Mouse (Mus musculus) adrenal gland, adult (tissue): ENCODE measurements around the gene Ubr4.

Experiments used
- DNase-seq, 2 experiments: peaks; one replicate each; pipeline ENCODE4 v3.0.0; 2022 to 2023; ENCODE audit warnings: low spot score in 1 of 2; ENCODE audit not compliant: inconsistent age in 2 of 2

Ubr4 gene

DNA sequence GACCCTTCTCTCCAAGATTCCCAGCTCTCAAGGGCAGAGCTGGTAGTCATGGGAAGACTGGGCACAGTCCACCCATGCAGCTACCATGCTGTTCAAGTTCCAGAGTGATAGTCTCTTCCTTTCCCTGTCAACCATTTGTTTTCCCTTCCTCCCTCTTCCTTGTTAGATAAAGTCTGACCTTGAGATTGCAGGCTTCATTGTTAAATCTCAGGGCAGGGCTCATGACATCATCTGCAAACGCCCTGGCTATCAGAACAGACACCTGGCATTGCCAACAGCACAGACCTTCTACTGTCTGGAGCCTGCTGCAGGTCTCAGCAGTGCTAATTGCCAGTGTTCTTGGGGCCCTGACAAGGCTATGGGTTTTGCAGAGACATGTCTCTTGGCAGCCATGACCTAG lies 129.0 kb downstream of the Ubr4 start:
- peak in 1 of 2 experiments; percentile 59 for DNase-seq

DNA sequence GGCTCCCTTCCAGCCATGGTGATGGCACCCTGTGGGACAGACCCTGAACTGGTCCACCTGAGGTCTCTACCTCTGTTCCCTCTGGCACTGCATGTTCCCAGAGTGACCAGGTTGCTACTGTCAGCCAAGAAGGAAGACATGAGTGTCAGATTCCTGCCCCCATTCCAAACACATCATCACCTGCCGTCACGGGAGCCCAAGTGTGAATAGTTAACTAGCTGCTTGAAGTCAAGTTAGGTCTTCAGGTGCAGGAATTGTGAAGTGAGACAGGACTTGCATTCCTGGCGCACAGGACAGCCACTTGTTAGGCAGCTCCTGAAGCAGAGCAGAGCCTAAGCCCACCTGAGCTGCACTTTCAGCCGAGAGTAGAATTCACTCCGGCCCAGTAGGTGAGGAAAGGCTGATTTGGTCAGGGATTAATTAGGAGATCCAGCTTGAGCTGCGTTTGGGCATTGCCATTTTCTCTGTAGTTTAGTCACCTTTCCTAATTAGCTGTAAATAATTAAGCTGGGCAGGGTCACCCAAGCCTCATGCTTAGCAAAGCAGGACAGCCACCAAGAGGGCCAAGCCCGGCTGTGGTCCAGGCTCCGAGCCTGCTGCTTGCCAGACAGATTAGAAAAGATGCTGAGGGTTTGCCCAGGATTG lies 131.2 kb downstream of the Ubr4 start:
- DNase-seq: no peak

DNA sequence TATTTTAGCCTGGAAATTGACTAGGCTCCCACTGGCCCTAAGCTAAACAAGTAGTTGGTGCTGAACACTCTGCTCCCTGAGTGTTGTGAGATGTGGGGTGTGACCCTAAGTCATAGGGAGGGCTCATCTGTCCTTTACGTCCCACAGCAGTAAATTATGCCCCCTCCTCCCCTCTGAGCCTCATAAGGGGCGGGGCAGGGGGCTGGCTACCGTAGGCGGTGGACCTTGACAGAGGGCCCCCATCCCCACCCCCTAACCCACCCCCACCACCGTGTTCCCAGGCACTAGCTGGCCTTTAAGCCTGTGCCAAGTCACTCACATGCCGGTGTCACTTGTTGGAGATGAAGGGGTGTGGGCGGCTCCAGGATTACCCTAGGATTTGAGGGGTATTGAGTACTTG lies 132.1 kb downstream of the Ubr4 start:
- DNase-seq: no peak

GRCm38 (mm10) chr4:139487085-139487484 lies 134.7 kb downstream of the Ubr4 start:
- DNase-seq: no peak

- no peak for DNase-seq
Observed at GRCm38 (mm10) chr4:139488325-139488724, 135.9 kb downstream of the Ubr4 start.

DNA sequence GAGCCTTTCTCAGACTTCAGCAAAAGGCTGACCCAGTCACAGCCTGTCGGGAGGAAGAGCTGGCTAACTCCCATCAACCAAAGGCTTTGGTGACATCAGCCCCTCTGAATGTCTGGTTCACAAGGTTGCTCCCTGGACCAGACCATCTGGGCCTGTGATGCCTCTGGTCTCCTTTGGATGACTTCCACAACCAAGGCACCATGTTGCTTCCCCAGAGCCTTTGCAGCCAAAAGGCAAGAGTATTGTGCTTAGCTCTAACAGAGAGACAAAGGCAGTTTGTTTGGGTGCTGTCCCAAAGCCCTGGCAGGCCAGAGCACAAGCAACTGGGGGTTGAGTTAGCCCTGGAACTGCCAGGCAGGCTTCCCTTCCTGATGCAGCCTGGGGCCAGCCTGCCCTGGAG lies 137.5 kb downstream of the Ubr4 start:
- no peak for DNase-seq

GRCm38 (mm10) chr4:139490413-139491055 lies 138.1 kb downstream of the Ubr4 start:
- no peak for DNase-seq

DNA sequence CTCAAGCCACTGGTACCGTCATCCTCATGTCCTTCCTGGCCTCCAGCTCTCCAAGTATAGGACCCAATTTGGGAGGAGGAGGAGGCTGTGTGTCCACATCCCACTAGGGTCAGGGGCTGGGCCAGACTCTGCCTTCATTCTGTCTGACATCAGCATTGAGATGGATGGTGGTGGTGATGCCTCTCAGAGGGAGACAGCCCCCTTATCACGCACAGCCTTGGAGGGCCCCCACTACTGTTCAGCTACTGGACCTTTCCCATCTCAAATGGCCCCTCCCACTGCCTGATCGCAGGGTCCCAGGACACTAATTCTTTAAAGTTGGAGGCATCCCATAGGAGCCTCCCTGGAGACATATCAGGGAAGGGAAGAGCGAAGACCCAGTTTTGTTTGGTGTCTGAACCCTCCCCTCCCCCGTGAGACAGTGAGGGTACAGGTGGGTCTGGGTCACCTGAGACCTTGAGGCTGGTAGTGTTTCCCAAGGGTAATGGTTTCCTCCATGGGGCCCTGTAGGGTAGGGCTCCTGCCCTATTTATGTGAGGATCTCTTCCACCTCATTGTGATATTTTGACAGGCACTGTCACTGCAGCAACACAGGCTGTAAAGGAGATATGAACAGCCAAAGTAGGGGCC lies 139.2 kb downstream of the Ubr4 start:
- DNase-seq: no peak

- peak; percentile 19 to 60 for DNase-seq
Observed at GRCm38 (mm10) chr4:139492258-139492833, 139.9 kb downstream of the Ubr4 start.

DNA sequence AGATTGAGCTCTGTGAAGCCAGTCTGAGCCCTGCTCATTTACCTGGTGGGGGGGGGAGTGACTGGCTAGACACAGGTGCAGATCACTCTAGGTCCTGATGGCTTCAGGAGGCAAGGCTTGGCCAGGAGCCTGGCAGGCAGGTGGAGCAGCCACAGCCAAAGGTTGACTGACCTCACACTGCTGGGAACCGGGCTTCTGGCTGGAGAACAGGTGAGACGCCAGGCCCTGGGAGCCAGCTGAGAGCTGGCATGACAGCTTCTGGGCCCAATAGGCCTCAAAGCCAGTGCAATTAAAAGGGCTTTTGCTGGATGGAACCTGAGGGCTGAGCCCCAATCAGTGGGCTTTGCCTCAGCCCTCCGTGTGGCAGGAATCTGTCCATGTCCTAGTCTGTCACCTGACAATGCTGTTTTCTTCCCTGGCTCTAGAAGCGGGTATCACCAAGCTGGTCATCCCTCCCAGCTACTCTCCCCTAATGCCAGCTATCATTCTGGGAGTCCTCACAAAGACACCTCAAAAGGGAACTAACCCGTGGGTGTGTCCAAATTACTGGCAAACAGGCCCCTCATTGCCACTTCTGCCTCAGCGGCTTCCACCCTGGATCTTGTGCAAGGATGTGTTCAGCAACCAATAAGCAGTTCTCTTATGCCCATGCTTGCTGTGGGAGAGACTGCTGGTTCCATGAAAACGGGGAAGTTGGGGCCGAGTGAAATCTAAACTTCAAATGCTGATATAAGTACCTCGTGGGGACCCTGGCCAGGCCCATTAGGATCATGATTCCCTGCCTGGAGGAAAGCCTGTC lies 141.0 kb downstream of the Ubr4 start:
- peak in 1 of 2 experiments; percentile 55 for DNase-seq

DNA sequence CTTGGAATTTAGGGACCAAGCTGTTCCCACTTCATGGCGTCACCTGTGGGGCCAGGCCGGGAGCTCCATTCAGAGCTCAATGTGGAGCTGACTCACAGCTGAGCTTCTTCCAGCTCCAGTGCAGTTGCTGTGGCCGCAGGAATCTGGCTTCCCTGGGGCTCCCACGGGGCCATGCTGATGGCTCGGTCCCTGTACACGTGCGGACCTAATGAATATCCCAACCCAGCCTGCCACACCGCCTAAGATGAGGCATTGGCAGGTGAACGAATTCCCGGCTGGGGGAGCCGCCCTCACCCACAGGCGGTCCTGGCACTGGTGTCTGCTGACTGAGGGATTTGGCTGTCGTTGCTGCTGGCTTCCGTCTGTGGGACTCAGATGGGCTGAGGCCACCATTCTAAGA lies 148.4 kb downstream of the Ubr4 start:
- no peak for DNase-seq

DNA sequence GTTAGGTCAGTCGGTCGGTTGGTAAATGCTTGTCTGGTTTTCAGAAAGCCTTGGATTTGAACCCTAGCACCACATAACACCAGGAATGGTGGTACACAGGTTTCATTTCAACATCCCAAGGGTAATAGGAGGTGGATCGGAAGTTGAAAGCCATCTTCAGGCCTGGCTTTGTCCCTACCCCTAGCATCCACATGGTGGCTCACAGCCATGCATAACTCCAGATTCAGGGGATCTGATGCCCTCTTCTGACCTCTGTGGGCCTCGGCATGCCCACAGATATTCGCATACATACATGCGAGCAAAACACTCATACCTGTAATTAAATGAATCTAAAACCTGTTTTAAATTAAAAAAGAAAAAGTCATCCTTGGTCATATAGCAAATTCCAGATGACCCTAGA lies 149.3 kb downstream of the Ubr4 start:
- DNase-seq: no peak

DNA sequence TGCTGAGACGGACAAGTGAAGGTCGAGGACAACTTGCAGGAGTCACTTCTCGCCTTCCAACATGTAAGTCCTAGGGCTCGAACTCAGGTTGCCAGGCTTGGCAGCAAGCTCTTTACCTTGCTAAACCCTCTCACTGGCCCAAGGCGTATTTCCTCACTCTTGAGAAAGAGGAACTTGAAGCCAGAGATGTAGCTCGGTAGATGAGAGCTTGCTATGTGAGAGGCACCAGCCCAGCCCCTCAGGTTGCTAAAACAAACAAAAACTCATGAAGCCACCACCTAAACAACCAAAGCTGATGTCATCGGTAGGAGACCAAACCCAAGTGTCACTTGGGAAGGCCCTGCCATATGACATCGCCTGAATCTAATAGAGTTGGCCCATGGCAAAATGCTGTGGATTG lies 151.5 kb downstream of the Ubr4 start:
- DNase-seq: no peak

GRCm38 (mm10) chr4:139505716-139506115 lies 153.3 kb downstream of the Ubr4 start:
- DNase-seq: no peak

DNA sequence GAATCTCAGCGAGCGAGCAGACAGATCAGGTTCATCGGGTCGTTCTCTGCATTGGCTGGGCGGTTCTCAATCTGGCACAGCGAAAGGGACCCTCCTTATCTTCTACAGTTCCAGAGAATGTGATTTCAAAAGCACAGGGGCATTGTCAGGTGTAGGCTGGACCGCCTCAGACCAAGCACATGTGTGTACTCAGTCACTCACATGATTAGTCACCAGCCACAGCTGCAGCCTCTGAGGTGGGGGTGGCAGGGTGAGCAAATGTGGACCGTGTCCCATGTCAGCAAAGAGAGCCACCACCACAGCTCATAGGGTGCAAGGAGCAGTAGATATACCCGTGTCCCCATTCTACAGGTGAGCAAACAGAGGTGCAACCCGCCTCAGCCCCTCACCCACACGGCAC lies 154.3 kb downstream of the Ubr4 start:
- no peak for DNase-seq

DNA sequence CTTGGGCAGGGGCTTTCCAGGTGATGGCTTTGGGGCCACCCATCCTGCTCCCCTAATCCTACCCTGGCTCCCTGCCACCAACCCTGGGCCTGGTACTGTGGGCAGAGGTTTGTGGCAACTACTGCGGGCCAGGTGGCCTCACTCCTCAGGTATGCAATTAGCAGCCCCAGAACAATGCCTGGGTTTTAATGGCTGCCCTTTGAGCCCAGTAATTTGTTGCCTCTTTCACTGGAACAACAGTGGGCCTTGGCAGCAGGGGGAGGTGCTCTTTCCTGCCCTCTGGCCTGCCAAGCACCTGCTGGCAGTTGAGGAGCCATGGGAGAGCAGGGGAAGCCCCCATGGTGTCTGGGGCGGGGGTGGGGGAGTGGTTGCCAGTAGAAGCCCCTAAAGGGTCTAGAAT lies 156.7 kb downstream of the Ubr4 start:
- DNase-seq: no peak

GRCm38 (mm10) chr4:139511557-139511956 lies 159.1 kb downstream of the Ubr4 start:
- no peak for DNase-seq

DNA sequence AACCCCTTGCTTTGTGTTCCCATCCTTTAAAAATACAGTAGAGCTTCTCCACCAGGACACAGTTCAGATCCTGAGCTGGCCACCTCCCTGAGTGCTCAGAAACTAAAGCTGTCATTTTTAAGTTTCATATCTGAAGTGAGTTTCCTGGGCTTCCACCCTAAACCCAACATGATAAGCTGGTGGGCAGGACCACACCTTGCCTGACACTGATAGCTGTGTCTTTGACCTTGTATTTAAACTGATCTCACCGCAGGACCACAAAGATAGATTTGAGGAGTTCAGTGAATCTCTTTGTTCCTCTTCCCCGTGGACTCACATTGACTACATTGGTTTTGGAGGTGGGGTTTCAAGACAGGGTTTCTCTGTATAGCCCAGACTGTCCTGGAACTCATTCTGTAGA lies 160.6 kb downstream of the Ubr4 start:
- no peak for DNase-seq

DNA sequence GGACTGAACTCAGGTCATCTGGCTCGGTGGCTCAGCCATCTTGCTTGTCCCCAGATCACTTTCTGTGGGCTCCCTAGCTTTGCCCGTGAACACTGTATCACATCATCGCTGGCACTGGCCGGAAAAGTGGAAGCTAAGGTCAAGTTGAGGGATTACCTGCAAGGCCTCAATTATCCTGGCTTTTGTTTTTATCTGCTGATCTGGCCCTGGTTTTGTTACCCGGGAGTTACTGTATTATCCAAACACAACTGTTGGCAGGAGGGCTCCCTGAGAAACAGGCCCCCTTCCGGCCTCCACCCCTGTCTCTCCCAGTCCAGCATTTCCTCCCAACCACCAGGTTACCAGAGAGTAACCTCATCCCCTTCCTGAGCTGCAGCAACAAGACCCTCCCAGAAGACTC lies 166.8 kb downstream of the Ubr4 start:
- DNase-seq: no peak

DNA sequence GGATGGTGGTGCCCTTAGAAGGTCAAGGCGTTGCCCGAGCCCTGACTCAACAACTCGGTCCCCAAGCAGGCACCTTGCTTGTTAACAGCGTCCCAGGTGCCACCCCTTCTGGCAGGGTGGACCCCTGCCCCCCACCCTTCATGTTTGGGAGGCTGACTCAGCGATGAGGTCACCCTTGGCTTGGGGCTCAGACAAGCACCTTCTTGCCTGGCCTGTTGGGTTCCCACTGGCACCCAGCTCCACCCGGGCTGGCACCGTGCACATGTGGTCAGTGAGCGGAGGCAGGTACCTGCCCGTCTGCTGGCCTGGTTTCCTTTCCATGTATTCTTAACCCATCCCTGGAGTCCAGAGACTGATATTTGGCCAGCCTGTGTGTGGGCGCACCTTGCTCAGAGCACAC lies 169.5 kb downstream of the Ubr4 start:
- no peak for DNase-seq

GRCm38 (mm10) chr4:139526475-139526874 lies 174.1 kb downstream of the Ubr4 start:
- DNase-seq: no peak
